Mouse (Mus musculus): ENCODE data around the gene Ooep. TPM values are rescaled to one million over a fixed set of nuclear protein-coding genes. Genes with fewer than 3 reads are reported as not detected.

Gene Ooep
- 0.36 and 0.53 TPM in 2 replicates for polyA plus RNA-seq (2015; fragmentation: Nextera tagmentation; extraction: Ambion mirVana)

DNA sequence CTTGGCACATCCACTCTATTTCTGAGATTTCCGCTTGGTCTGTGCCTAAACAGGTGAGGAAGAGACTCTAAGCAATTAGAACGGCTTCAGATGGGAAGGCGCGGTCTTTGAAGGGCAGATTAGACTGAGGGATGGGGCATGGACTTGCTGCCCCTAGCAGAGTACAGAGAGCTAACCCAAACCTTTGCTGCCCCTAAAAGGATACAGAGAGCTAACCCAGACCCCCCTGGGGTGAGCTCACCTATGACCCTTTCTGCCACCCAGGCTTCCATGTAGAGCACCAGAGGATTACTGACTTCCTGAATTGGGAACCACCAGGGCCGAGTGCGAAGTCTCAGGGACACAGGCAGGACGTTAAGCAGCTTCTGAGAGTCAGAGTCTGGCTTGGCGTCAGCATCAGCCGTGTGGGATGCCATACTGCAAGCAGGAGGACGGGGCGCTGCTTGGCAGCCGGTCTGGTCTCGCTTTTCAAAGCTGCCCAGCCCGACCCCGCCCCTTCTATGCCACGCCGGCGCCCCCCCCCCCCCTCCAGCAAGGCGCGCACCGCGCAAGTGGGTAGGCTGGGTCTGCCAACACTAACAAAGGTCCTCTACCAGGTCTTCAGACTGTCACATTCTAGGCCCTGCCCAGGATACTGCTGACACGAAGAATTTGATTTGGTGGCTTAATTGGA, at the start of gene Ooep:
TSS of gene Ooep (minus strand) at position 613 of the 673 bp plus-strand sequence.
- Histone ChIP-seq H3K4me2 (peak within 1 kb of the TSS; percentile 67), H3K27me3 (peaks cover 12% of the 10 kb centered on the region; the same call in 1 of the 2 replicates), H3K4me1 (replicated peaks) (peaks cover 8% of the 10 kb centered on the region), H3K9ac (peak within 1 kb of the TSS; percentile 12), H3K36me3 (no peaks in the 10 kb centered on the region), H3K9me3 (replicated peaks) (no peaks in the 10 kb centered on the region), H3K4me3 (peak within 1 kb of the TSS; percentile 42), H3K27ac (no peak within 1 kb of the TSS)
- peak; percentile 67 for ATAC-seq (replicated peaks; ENCODE audit: insufficient number of reproducible peaks, insufficient read depth, low FRiP score, low read depth)
- WGBS = 5% methylated on average over 23 of the region's 23 CpGs

- Histone ChIP-seq H3K36me3 (no peaks in the 10 kb centered on the region), H3K4me2 (peak overlapping the region; percentile 81; the same call in 1 of the 2 replicates), H3K27ac (no peak overlapping the region), H3K4me3 (no peak overlapping the region), H3K4me1 (replicated peaks) (peaks cover 6% of the 10 kb centered on the region; the same call in 1 of the 2 replicates), H3K27me3 (no peaks in the 10 kb centered on the region), H3K9ac (no peak overlapping the region), H3K9me3 (replicated peaks) (no peaks in the 10 kb centered on the region)
- 57% methylated on average over 6 of the region's 6 CpGs for WGBS
- no peak for ATAC-seq (replicated peaks; ENCODE audit: insufficient number of reproducible peaks, insufficient read depth, low FRiP score, low read depth)
Measured at GRCm38 (mm10) chr9:78428185-78428584, 49.7 kb upstream of the Ooep start.

DNA sequence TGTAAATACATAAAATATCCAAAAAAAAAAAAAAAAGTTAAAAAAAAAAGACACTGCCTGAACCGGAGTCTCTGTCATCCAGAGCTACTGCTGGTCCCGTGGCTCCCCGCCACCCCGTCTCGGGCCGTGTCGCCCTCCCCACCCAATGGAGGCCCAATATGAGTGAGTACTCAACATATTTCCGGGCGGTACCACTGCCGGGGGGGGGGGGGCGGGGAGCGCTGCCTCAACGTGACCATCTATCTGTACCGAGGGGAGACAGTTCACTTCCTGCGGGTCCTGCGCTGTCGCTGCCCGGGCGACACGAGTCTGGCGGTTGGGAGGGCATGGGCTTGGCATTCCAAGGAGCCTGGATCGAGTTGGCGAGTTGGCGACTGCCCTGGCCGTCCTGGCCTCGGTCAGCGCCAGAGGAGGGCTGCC, 48.8 kb upstream of the Ooep start:
- ATAC-seq (replicated peaks; ENCODE audit: insufficient number of reproducible peaks, insufficient read depth, low FRiP score, low read depth) = 0 out of 2 replicates have a peak, but pooled peaks have one; percentile 43
- Histone ChIP-seq H3K27ac (no peak overlapping the region), H3K4me3 (peak overlapping the region; percentile 47), H3K27me3 (no peaks in the 10 kb centered on the region), H3K4me1 (replicated peaks) (peaks cover 6% of the 10 kb centered on the region; the same call in 1 of the 2 replicates), H3K9ac (peak overlapping the region; percentile 40), H3K36me3 (no peaks in the 10 kb centered on the region), H3K4me2 (peak overlapping the region; percentile 81), H3K9me3 (replicated peaks) (no peaks in the 10 kb centered on the region)
- WGBS = 17% methylated on average over 27 of the region's 27 CpGs

DNA sequence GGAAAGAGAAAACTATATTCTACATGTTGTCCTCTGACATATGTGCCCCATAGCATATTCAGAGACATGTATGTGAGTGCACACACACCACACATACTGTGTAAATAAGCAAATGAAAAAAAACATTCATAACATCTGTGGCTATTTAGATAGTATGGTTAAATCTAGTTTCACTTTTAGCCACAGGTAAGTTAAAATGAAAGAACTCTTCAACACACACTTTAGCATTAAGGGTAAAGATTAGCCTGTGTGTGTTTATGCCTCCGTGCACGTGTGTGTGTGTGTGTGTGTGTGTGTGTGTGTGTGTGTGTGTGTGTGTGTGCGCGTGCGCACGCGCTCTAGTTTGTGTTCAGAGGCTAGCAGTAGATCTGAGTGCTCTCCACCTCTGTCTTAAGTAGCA, 23.1 kb upstream of the Ooep start:
- WGBS = 89% methylated on average over 7 of the region's 7 CpGs
- H3K4me3 ChIP-seq = no peak overlapping the region

GRCm38 (mm10) chr9:78400570-78400969, 22.0 kb upstream of the Ooep start:
- peaks cover 30% of the 10 kb centered on the region for H3K27me3 ChIP-seq
- WGBS = 71% methylated on average over 5 of the region's 5 CpGs

More for the DNA sequence above, 23.1 kb upstream of the Ooep start:
- Histone ChIP-seq H3K27me3 (peaks cover 20% of the 10 kb centered on the region), H3K9me3 (replicated peaks) (no peaks in the 10 kb centered on the region), H3K4me2 (no peak overlapping the region), H3K36me3 (no peaks in the 10 kb centered on the region), H3K27ac (no peak overlapping the region), H3K9ac (no peak overlapping the region), H3K4me1 (replicated peaks) (no peaks in the 10 kb centered on the region)
- ATAC-seq (replicated peaks; ENCODE audit: insufficient number of reproducible peaks, insufficient read depth, low FRiP score, low read depth) = no peak

DNA sequence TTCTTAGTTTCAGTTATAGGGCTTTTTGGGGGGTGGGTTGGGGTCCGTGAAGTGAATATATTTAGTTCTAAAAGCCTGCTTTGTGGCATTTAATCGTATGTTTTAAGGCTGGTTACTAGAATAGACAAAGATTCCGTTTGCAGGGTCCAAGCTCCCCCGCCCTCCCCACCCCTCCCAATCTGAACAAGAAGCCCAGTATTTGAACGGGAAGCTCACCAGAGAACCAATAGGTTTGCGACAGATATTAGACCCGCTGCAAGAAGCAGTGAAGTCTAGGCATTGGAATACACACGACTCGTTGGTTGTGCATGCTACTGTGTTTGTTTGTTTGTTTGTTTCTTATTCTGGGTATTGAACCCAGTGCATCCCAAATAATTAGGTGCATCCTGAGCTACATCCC, 18.0 kb upstream of the Ooep start:
- peaks cover 66% of the 10 kb centered on the region for H3K27me3 ChIP-seq

More at GRCm38 (mm10) chr9:78400570-78400969, 22.0 kb upstream of the Ooep start:
- Histone ChIP-seq H3K4me2 (no peak overlapping the region), H3K9me3 (replicated peaks) (no peaks in the 10 kb centered on the region), H3K27ac (no peak overlapping the region), H3K9ac (no peak overlapping the region), H3K4me3 (no peak overlapping the region), H3K36me3 (no peaks in the 10 kb centered on the region), H3K4me1 (replicated peaks) (peaks cover 7% of the 10 kb centered on the region)
- no peak for ATAC-seq (replicated peaks; ENCODE audit: insufficient number of reproducible peaks, insufficient read depth, low FRiP score, low read depth)

DNA sequence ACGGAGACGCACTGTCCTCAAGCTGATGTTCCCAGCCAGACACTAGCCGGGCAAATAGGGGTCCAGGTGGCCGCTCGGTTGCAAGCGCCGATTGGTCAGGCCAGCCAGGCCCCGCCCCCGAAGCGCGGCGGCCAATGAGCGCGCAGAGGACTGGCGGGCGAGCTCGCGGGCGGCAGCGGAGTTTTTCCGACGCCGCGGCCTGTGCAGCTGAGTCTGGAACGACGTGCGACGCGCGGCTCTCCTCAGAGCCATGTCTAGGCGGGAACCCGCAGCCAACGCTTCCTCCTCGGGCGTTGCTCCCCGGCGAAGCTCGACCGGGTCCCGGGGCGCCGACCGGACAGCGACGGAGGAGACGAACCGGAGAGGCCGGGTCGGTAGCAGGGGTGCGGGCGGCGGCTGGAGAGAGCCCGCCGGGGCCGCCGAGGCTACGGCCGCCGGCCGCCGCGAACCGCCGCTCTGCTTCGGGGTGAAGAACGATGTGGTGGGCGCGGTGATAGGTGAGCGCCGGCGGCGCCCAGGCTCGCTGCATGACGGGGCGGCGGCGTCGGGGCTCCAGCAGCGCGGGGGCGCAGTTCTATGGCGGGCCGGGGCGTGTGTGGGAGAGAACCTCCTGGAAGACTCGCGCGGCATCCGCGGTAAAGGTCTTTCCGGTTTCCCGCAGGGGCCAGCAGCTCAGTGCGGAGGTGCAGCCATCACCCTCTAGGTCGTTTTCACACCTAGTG, 17.3 kb upstream of the Ooep start, which contains the start of gene Ddx43:
TSS of gene Ddx43 (plus strand) at position 148 of the 722 bp plus-strand sequence.
- Histone ChIP-seq H3K36me3 (no peaks in the 10 kb centered on the region), H3K4me3 (peak within 1 kb of the TSS; percentile 46), H3K4me2 (peak within 1 kb of the TSS; percentile 75), H3K9me3 (replicated peaks) (no peaks in the 10 kb centered on the region), H3K27ac (no peak within 1 kb of the TSS), H3K9ac (peak within 1 kb of the TSS; percentile 32; the same call in 1 of the 2 replicates), H3K27me3 (peaks cover 66% of the 10 kb centered on the region), H3K4me1 (replicated peaks) (peaks cover 10% of the 10 kb centered on the region)
- WGBS = 2% methylated on average over 84 of the region's 93 CpGs
- ATAC-seq (replicated peaks; ENCODE audit: insufficient number of reproducible peaks, insufficient read depth, low FRiP score, low read depth) = peak; percentile 72

More for the DNA sequence above, 18.0 kb upstream of the Ooep start:
- H3K9ac ChIP-seq = no peak overlapping the region
- H3K4me1 ChIP-seq (replicated peaks) = peaks cover 10% of the 10 kb centered on the region
- H3K27ac ChIP-seq = no peak overlapping the region
- H3K36me3 ChIP-seq = no peaks in the 10 kb centered on the region
- H3K9me3 ChIP-seq (replicated peaks) = no peaks in the 10 kb centered on the region
- no peak for ATAC-seq (replicated peaks; ENCODE audit: insufficient number of reproducible peaks, insufficient read depth, low FRiP score, low read depth)
- H3K4me3 ChIP-seq = peak overlapping the region; percentile 46
- WGBS = 52% methylated on average over 9 of the region's 9 CpGs
- peak overlapping the region; percentile 75 for H3K4me2 ChIP-seq

DNA sequence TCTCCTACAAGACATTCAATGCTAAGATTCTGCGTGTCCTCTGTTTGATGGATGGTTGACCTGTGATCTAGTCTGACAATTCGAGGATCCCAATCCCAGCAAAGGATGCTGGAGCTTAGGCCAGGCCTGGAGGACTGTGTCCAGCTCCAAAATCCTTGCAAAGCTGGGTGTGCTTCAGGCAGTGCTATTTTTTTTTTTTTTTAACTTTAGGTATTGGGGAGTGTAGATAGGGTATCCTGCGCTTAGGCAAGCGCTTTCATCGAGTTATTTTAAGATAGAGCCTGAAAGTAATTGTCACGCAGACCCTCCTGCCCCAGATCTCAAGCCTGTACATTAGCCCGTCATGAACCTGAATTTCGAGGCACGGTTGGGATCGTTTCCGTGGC, 16.7 kb upstream of the Ooep start:
- H3K9me3 ChIP-seq (replicated peaks) = no peaks in the 10 kb centered on the region
- H3K4me2 ChIP-seq = peak overlapping the region; percentile 75
- H3K4me3 ChIP-seq = peak overlapping the region; percentile 46
- H3K4me1 ChIP-seq (replicated peaks) = peaks cover 10% of the 10 kb centered on the region
- H3K27ac ChIP-seq = no peak overlapping the region
- H3K9ac ChIP-seq = no peak overlapping the region
- H3K36me3 ChIP-seq = no peaks in the 10 kb centered on the region
- peaks cover 66% of the 10 kb centered on the region for H3K27me3 ChIP-seq
- 29% methylated on average over 11 of the region's 11 CpGs for WGBS
- no peak for ATAC-seq (replicated peaks; ENCODE audit: insufficient number of reproducible peaks, insufficient read depth, low FRiP score, low read depth)

- ATAC-seq (replicated peaks; ENCODE audit: insufficient number of reproducible peaks, insufficient read depth, low FRiP score, low read depth) = no peak
- no peak overlapping the region for H3K27ac ChIP-seq
- no peak overlapping the region for H3K9ac ChIP-seq
- no peaks in the 10 kb centered on the region for H3K9me3 ChIP-seq (replicated peaks)
- no peak overlapping the region for H3K4me3 ChIP-seq
- WGBS = 64% methylated on average over 7 of the region's 7 CpGs
- peaks cover 66% of the 10 kb centered on the region for H3K27me3 ChIP-seq
- no peak overlapping the region for H3K4me2 ChIP-seq
- H3K36me3 ChIP-seq = no peaks in the 10 kb centered on the region
- peaks cover 10% of the 10 kb centered on the region for H3K4me1 ChIP-seq (replicated peaks)
Measured at GRCm38 (mm10) chr9:78394602-78395001, 16.1 kb upstream of the Ooep start.

DNA sequence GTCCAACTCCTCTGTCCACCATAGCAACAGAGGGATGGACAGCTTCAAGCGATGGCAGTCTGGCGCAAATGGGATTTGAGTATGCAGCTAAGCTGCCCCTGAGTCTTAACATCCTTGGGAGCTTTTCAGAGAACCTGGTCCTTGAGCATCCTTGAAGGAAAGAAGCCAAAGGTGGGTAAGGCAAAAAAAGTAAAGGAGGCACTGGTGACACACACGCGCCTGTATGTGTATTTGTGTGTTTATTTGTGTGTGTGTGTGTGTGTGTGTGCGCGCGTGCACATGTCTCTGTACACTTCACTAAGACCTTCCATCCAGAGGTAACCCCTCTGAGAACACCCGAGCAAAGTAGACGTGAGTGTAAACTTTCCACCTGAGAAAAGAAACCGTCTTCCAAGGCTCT, 15.2 kb upstream of the Ooep start:
- WGBS = 83% methylated on average over 10 of the region's 10 CpGs

GRCm38 (mm10) chr9:78389981-78390380, 11.5 kb upstream of the Ooep start:
- H3K4me1 ChIP-seq (replicated peaks) = no peaks in the 10 kb centered on the region
- WGBS = 42% methylated on average over 5 of the region's 5 CpGs
- H3K9me3 ChIP-seq (replicated peaks) = no peaks in the 10 kb centered on the region

More for the DNA sequence above, 15.2 kb upstream of the Ooep start:
- H3K27me3 ChIP-seq = peaks cover 62% of the 10 kb centered on the region
- ATAC-seq (replicated peaks; ENCODE audit: insufficient number of reproducible peaks, insufficient read depth, low FRiP score, low read depth) = no peak
- H3K9me3 ChIP-seq (replicated peaks) = no peaks in the 10 kb centered on the region
- H3K27ac ChIP-seq = no peak overlapping the region
- H3K36me3 ChIP-seq = no peaks in the 10 kb centered on the region
- H3K4me1 ChIP-seq (replicated peaks) = peaks cover 10% of the 10 kb centered on the region
- H3K4me2 ChIP-seq = no peak overlapping the region
- no peak overlapping the region for H3K9ac ChIP-seq
- no peak overlapping the region for H3K4me3 ChIP-seq

More at GRCm38 (mm10) chr9:78389981-78390380, 11.5 kb upstream of the Ooep start:
- Histone ChIP-seq H3K4me3 (no peak overlapping the region), H3K27me3 (peaks cover 30% of the 10 kb centered on the region), H3K27ac (no peak overlapping the region), H3K4me2 (no peak overlapping the region), H3K9ac (no peak overlapping the region), H3K36me3 (no peaks in the 10 kb centered on the region)
- ATAC-seq (replicated peaks; ENCODE audit: insufficient number of reproducible peaks, insufficient read depth, low FRiP score, low read depth) = no peak

All from heart, embryonic 15.5 days (tissue).